8 mouse cellular contexts compared by ENCODE assay signal in genomic region chr11:98943741-98944461, GRCm38 (mm10). TPM values are rescaled to one million over a fixed set of nuclear protein-coding genes. Genes with fewer than 3 reads are reported as not detected.
DNase-seq lines count a peak whose midpoint lies in the region; ATAC-seq and TF ChIP-seq lines count a peak whose summit lies in the region.

No protein-coding gene starts in this region.

- peaks cover 23% of the 10 kb centered on the region; the same call in 1 of the 2 replicates for H3K79me2 ChIP-seq in liver, adult 2 months (ENCODE audit: control insufficient read depth, insufficient read depth, low read length)

- no peaks in the 10 kb centered on the region for H3K27me3 ChIP-seq in liver, adult 2 months (ENCODE audit: control insufficient read depth, insufficient read depth, low read length)
- no peaks in the 10 kb centered on the region for H3K27me3 ChIP-seq in G1E (ENCODE audit: insufficient read depth, low read length)
- no peaks in the 10 kb centered on the region for H3K27me3 ChIP-seq in heart, embryonic 11.5 days (ENCODE audit: control insufficient read depth, insufficient read depth, low read length)
- H3K27me3 ChIP-seq in limb, embryonic 11.5 days (ENCODE audit: control insufficient read depth, insufficient read depth, low read length) = no peaks in the 10 kb centered on the region
- no peaks in the 10 kb centered on the region for H3K27me3 ChIP-seq in neural tube, embryonic 15.5 days (replicated peaks)

- H3K4me1 ChIP-seq in liver, adult 2 months (ENCODE audit: control insufficient read depth, insufficient read depth, low read length) = peaks cover 54% of the 10 kb centered on the region
- peaks cover 98% of the 10 kb centered on the region for H3K4me1 ChIP-seq in G1E (ENCODE audit: insufficient read depth, low read depth, low read length)
- H3K4me1 ChIP-seq in heart, embryonic 11.5 days (ENCODE audit: control insufficient read depth, insufficient read depth, low read length) = peaks cover 90% of the 10 kb centered on the region
- H3K4me1 ChIP-seq in limb, embryonic 11.5 days (ENCODE audit: control insufficient read depth, insufficient read depth, low read length) = peaks cover 70% of the 10 kb centered on the region
- peaks cover 83% of the 10 kb centered on the region for H3K4me1 ChIP-seq in neural tube, embryonic 15.5 days

- H3K27ac ChIP-seq in liver, adult 2 months (replicated peaks; ENCODE audit: insufficient read depth, low read depth, low read length) = peak overlapping the region; percentile 78
- peak overlapping the region; percentile 100 for H3K27ac ChIP-seq in heart, embryonic 11.5 days (ENCODE audit: low read depth, low read length)
- peak overlapping the region; percentile 72 for H3K27ac ChIP-seq in limb, embryonic 11.5 days (replicated peaks; ENCODE audit: low read depth, low read length)
- peak overlapping the region; percentile 90 for H3K27ac ChIP-seq in neural tube, embryonic 15.5 days (replicated peaks)

- TF ChIP-seq POLR2A in liver, adult 2 months (IDR thresholded peaks at IDR 0.05; ENCODE audit: extremely low read depth, insufficient read depth, low read length) = no peak

- no peak overlapping the region for H3K4me3 ChIP-seq in liver, adult 2 months (ENCODE audit: insufficient read depth, low read depth, low read length)
- peak overlapping the region; percentile 81; the same call in 1 of the 2 replicates for H3K4me3 ChIP-seq in G1E (ENCODE audit: low read depth, low read length)
- H3K4me3 ChIP-seq in heart, embryonic 11.5 days (ENCODE audit: low read depth, low read length) = no peak overlapping the region
- no peak overlapping the region; the same call in 1 of the 2 replicates for H3K4me3 ChIP-seq in limb, embryonic 11.5 days (ENCODE audit: low read depth, low read length)
- no peak overlapping the region for H3K4me3 ChIP-seq in neural tube, embryonic 15.5 days (replicated peaks)

- H3K9ac ChIP-seq in liver, adult 2 months (ENCODE audit: low read depth, low read length) = peak overlapping the region; percentile 26; the same call in 1 of the 2 replicates
- H3K9ac ChIP-seq in heart, embryonic 11.5 days (ENCODE audit: low read depth, low read length) = peak overlapping the region; percentile 40
- no peak overlapping the region for H3K9ac ChIP-seq in limb, embryonic 11.5 days (ENCODE audit: low read length)
- no peak overlapping the region; the same call in 1 of the 2 replicates for H3K9ac ChIP-seq in neural tube, embryonic 15.5 days (replicated peaks)

- DNase-seq in liver, adult 2 months (ENCODE audit: extremely low read depth, low read depth, low spot score) = peak; percentile 22
- DNase-seq in liver (no peak), G1E (ENCODE audit: low spot score) (no peak)
- DNase-seq in limb, embryonic 11.5 days (ENCODE audit: low spot score) = peak; percentile 41
- DNase-seq in c-Kit-positive CD71-positive TER-119-positive erythroid progenitor cells, embryonic 14.5 days (ENCODE audit: low spot score) = no peak
- no peak for DNase-seq in cerebellum, adult 9-11 months

- TF ChIP-seq CTCF in liver, adult 2 months (IDR thresholded peaks at IDR 0.05; ENCODE audit: low read depth, low read length) = no peak
- no peak for TF ChIP-seq CTCF in G1E (IDR thresholded peaks at IDR 0.05; ENCODE audit: low read depth, low read length)

- H3K9me3 ChIP-seq in G1E (replicated peaks) = no peaks in the 10 kb centered on the region
- no peaks in the 10 kb centered on the region for H3K9me3 ChIP-seq in heart, embryonic 11.5 days (replicated peaks; ENCODE audit: control insufficient read depth, low read length)
- no peaks in the 10 kb centered on the region for H3K9me3 ChIP-seq in limb, embryonic 11.5 days (ENCODE audit: control insufficient read depth, low read length)
- H3K9me3 ChIP-seq in neural tube, embryonic 15.5 days (replicated peaks) = no peaks in the 10 kb centered on the region

- no peaks in the 10 kb centered on the region for H3K36me3 ChIP-seq in liver, adult 2 months (ENCODE audit: control insufficient read depth, insufficient read depth, low read length)
- H3K36me3 ChIP-seq in G1E (replicated peaks) = peaks cover 48% of the 10 kb centered on the region
- H3K36me3 ChIP-seq in heart, embryonic 11.5 days (ENCODE audit: control insufficient read depth, insufficient read depth, low read length) = no peaks in the 10 kb centered on the region
- 0 out of 2 replicates have a peak, but pooled peaks cover 2% of the 10 kb centered on the region for H3K36me3 ChIP-seq in limb, embryonic 11.5 days (ENCODE audit: control insufficient read depth, insufficient read depth, low read length)
- no peaks in the 10 kb centered on the region for H3K36me3 ChIP-seq in neural tube, embryonic 15.5 days

- H3K4me2 ChIP-seq in heart, embryonic 11.5 days = peak overlapping the region; percentile 75
- peak overlapping the region; percentile 28 for H3K4me2 ChIP-seq in limb, embryonic 11.5 days (ENCODE audit: low read depth, severe bottlenecking)
- H3K4me2 ChIP-seq in neural tube, embryonic 15.5 days = peak overlapping the region; percentile 84

- WGBS in liver, adult 2 months = 38% methylated on average over 14 of the region's 14 CpGs
- WGBS in heart, embryonic 11.5 days (ENCODE audit: insufficient replicate concordance) = 28% methylated on average over 14 of the region's 14 CpGs
- WGBS in limb, embryonic 11.5 days = 41% methylated on average over 14 of the region's 14 CpGs
- 31% methylated on average over 14 of the region's 14 CpGs for WGBS in neural tube, embryonic 15.5 days

- ATAC-seq in G1E (ENCODE audit: extremely low read depth, insufficient number of reproducible peaks, low FRiP score, poor library complexity, severe bottlenecking) = no peak
- no peak for ATAC-seq in heart, embryonic 11.5 days (replicated peaks; ENCODE audit: insufficient number of reproducible peaks, low FRiP score, low TSS enrichment)
- no peak for ATAC-seq in limb, embryonic 11.5 days (ENCODE audit: insufficient number of reproducible peaks, low FRiP score, low TSS enrichment, low read depth)
- ATAC-seq in neural tube, embryonic 15.5 days (ENCODE audit: low FRiP score) = no peak

RNA-seq across cellular contexts. Expression of gene Rara, which starts 16.3 kb away (rescaled TPM):
- 3.7 and 4.5 TPM in 2 replicates for total RNA-seq in liver, adult 2 months (2014; rRNA removed)
- polyA plus RNA-seq in liver, adult 2 months (2012; rRNA removed) = 14.1 and 14.6 TPM in 2 replicates
- total RNA-seq in G1E (2014; fragmentation: Nextera tagmentation) (109 and 110 TPM in 2 replicates), G1E (2017) (16.9 and 17.1 TPM in 2 replicates)
- polyA plus RNA-seq in G1E (2012) = 84.4 and 103 TPM in 2 replicates
- polyA plus RNA-seq in heart, embryonic 11.5 days (2014; fragmentation: Nextera tagmentation; extraction: Ambion mirVana) = 34.9 and 36.6 TPM in 2 replicates
- 46.7 and 48.7 TPM in 2 replicates for polyA plus RNA-seq in limb, embryonic 11.5 days (2014; fragmentation: Nextera tagmentation; extraction: Ambion mirVana)
- 17.3 and 19.9 TPM in 2 replicates for polyA plus RNA-seq in neural tube, embryonic 15.5 days (2015; fragmentation: Nextera tagmentation; extraction: Ambion mirVana)

RNA-seq across cellular contexts. Expression of gene Cdc6, which starts 36.3 kb away (rescaled TPM):
- 0.09 and 0.20 TPM in 2 replicates for total RNA-seq in liver, adult 2 months (2014; rRNA removed)
- polyA plus RNA-seq in liver, adult 2 months (2012; rRNA removed) = 0.07 TPM in 1 of 2 replicates, not detected in the other
- 60.7 and 84.9 TPM in 2 replicates for total RNA-seq in G1E (2014; fragmentation: Nextera tagmentation)
- total RNA-seq in G1E (2017) = 52.7 and 63.4 TPM in 2 replicates
- 3.4 and 4.1 TPM in 2 replicates for polyA plus RNA-seq in G1E (2012)
- polyA plus RNA-seq in heart, embryonic 11.5 days (2014; fragmentation: Nextera tagmentation; extraction: Ambion mirVana) = 33.6 and 34.0 TPM in 2 replicates
- polyA plus RNA-seq in limb, embryonic 11.5 days (2014; fragmentation: Nextera tagmentation; extraction: Ambion mirVana) = 58.7 and 63.4 TPM in 2 replicates
- 3.8 and 12.0 TPM in 2 replicates for polyA plus RNA-seq in neural tube, embryonic 15.5 days (2015; fragmentation: Nextera tagmentation; extraction: Ambion mirVana)

RNA-seq across cellular contexts. Expression of gene Gjd3, which starts 38.9 kb away (rescaled TPM):
- total RNA-seq in liver, adult 2 months (2014; rRNA removed) = not detected in 2 replicates
- polyA plus RNA-seq in liver, adult 2 months (2012; rRNA removed) = 0.11 TPM in 1 of 2 replicates, not detected in the other
- total RNA-seq in G1E (2014; fragmentation: Nextera tagmentation) = not detected in 2 replicates
- not detected in 2 replicates for total RNA-seq in G1E (2017)
- not detected in 2 replicates for polyA plus RNA-seq in G1E (2012)
- polyA plus RNA-seq in heart, embryonic 11.5 days (2014; fragmentation: Nextera tagmentation; extraction: Ambion mirVana) = 1.3 and 1.5 TPM in 2 replicates
- 0.40 TPM in 1 of 2 replicates, not detected in the other for polyA plus RNA-seq in limb, embryonic 11.5 days (2014; fragmentation: Nextera tagmentation; extraction: Ambion mirVana)
- 2.2 and 3.0 TPM in 2 replicates for polyA plus RNA-seq in neural tube, embryonic 15.5 days (2015; fragmentation: Nextera tagmentation; extraction: Ambion mirVana)

Comparison
In these comparisons a context has a peak if more than half of its experiments do, and no peak if none do; other contexts are left out.
1. DNase-seq: peak in liver, adult 2 months (single experiment) and limb, embryonic 11.5 days (single experiment); none in liver (single experiment), G1E (single experiment), c-Kit-positive CD71-positive TER-119-positive erythroid progenitor cells, embryonic 14.5 days (single experiment) and cerebellum, adult 9-11 months (single experiment).
2. H3K9ac ChIP-seq: peak in liver, adult 2 months (single experiment) and heart, embryonic 11.5 days (single experiment); none in limb, embryonic 11.5 days (single experiment) and neural tube, embryonic 15.5 days (single experiment).
3. H3K4me2 ChIP-seq: peak in every context shown above with its lines; median percentile 84 in neural tube, embryonic 15.5 days; 75 in heart, embryonic 11.5 days; 28 in limb, embryonic 11.5 days.
4. Peak in every context shown above with its lines, with median percentiles within 50 percentile points of each other: H3K27ac ChIP-seq.